Mouse (Mus musculus): ENCODE measurements around the gene Tmem40. TPM values are rescaled to one million over a fixed set of nuclear protein-coding genes. Genes with fewer than 3 reads are reported as not detected.
A peak's percentile ranks its signal among the peaks of the same experiment; 100 is the strongest.

Gene Tmem40
- total and polyA plus RNA-seq, 2 experiments: not detected

DNA sequence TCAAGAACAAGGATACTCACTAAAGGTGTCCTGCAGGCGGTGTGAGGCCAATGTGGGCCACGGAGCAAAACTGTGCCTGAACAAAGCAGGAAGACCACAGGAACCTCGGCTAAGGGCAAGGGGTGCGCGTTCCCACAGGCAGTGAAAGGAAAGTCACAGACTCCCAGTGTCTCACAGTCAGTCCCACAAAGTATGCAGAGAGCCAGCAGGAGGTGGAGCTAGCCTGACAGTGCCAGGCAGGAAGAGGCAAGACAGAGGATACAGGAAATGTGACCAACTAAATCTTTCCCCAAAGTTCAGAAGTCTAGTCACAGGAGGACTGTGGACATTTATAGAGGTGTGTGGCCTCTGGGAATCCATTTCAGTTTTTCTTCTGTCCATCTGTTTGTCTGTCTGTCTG is 59.3 kb downstream of the Tmem40 start:
- WGBS: 80% methylated on average over 5 of the region's 5 CpGs
- no peak for DNase-seq (ENCODE audit: extremely low read depth, low read depth, low spot score)
- no peak for TF ChIP-seq POLR2A (IDR thresholded peaks at IDR 0.05; ENCODE audit: extremely low read depth, insufficient read depth, low read length)
- TF ChIP-seq CTCF (IDR thresholded peaks at IDR 0.05; ENCODE audit: low read depth, low read length): no peak
- no peak overlapping the region for H3K9ac ChIP-seq (ENCODE audit: low read depth, low read length)
- H3K4me3 ChIP-seq (ENCODE audit: insufficient read depth, low read depth, low read length): no peak overlapping the region
- no peak overlapping the region for H3K27ac ChIP-seq (replicated peaks; ENCODE audit: insufficient read depth, low read depth, low read length)
- no peaks in the 10 kb centered on the region for H3K79me2 ChIP-seq (ENCODE audit: control insufficient read depth, insufficient read depth, low read length)
- H3K36me3 ChIP-seq (ENCODE audit: control insufficient read depth, insufficient read depth, low read length): no peaks in the 10 kb centered on the region
- H3K27me3 ChIP-seq (ENCODE audit: control insufficient read depth, insufficient read depth, low read length): no peaks in the 10 kb centered on the region
- no peaks in the 10 kb centered on the region for H3K4me1 ChIP-seq (ENCODE audit: control insufficient read depth, insufficient read depth, low read length)

DNA sequence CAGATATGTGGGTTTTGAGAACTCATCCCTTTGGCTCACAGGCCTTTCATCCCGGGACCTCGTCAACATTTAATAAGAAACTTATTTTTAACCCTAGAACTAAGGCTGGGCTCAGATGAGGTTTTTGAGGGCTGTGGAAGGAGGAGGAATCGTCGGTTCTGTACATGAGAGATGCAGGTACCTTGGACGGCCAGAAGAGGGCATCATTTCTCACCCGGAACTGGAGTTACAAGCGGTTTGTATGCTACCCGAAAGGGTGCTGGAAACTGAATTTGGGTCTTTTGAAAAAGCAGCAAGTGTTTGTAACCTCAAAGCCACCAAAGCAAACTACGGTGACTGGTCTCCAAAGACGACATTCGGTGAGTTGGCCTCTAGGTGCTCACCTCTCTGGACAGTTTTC is 60.9 kb downstream of the Tmem40 start:
- 68% methylated on average over 11 of the region's 11 CpGs for WGBS
- H3K27me3 ChIP-seq (ENCODE audit: control insufficient read depth, insufficient read depth, low read length): no peaks in the 10 kb centered on the region
- H3K9ac ChIP-seq (ENCODE audit: low read depth, low read length): no peak overlapping the region
- H3K27ac ChIP-seq (replicated peaks; ENCODE audit: insufficient read depth, low read depth, low read length): no peak overlapping the region
- no peaks in the 10 kb centered on the region for H3K79me2 ChIP-seq (ENCODE audit: control insufficient read depth, insufficient read depth, low read length)
- no peak overlapping the region for H3K4me3 ChIP-seq (ENCODE audit: insufficient read depth, low read depth, low read length)
- H3K36me3 ChIP-seq (ENCODE audit: control insufficient read depth, insufficient read depth, low read length): no peaks in the 10 kb centered on the region
- TF ChIP-seq POLR2A (IDR thresholded peaks at IDR 0.05; ENCODE audit: extremely low read depth, insufficient read depth, low read length) (no peak), CTCF (IDR thresholded peaks at IDR 0.05; ENCODE audit: low read depth, low read length) (peak; percentile 32; the same call in 1 of the 2 replicates)
- no peak for DNase-seq (ENCODE audit: extremely low read depth, low read depth, low spot score)
- H3K4me1 ChIP-seq (ENCODE audit: control insufficient read depth, insufficient read depth, low read length): no peaks in the 10 kb centered on the region

DNA sequence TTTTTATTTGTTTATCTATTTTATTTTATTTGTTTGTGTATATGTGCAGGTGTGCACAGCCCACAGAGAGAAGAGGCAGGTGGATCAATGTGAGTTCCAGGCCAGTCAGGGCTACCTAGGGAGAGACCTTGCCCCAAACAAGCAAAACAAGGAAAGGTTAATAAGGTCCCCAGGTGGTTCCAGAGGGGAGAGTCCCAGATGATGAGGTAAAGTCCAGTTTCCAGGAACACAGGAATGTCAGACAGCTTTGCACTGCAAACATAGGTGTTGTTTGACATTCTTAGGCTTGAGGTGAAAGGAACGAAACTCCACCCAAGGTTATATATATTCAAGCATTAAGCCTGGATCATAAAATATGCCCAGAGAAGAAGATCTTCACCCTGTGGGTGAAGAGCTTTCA is 61.4 kb downstream of the Tmem40 start:
- Histone ChIP-seq H3K27ac (replicated peaks; ENCODE audit: insufficient read depth, low read depth, low read length) (no peak overlapping the region), H3K4me1 (ENCODE audit: control insufficient read depth, insufficient read depth, low read length) (no peaks in the 10 kb centered on the region), H3K4me3 (ENCODE audit: insufficient read depth, low read depth, low read length) (no peak overlapping the region), H3K79me2 (ENCODE audit: control insufficient read depth, insufficient read depth, low read length) (no peaks in the 10 kb centered on the region), H3K36me3 (ENCODE audit: control insufficient read depth, insufficient read depth, low read length) (no peaks in the 10 kb centered on the region), H3K27me3 (ENCODE audit: control insufficient read depth, insufficient read depth, low read length) (no peaks in the 10 kb centered on the region), H3K9ac (ENCODE audit: low read depth, low read length) (no peak overlapping the region)
- no peak for DNase-seq (ENCODE audit: extremely low read depth, low read depth, low spot score)
- WGBS: 51% methylated on average over 1 of the region's 1 CpGs
- TF ChIP-seq CTCF (IDR thresholded peaks at IDR 0.05; ENCODE audit: low read depth, low read length): no peak
- TF ChIP-seq POLR2A (IDR thresholded peaks at IDR 0.05; ENCODE audit: extremely low read depth, insufficient read depth, low read length): no peak

- Histone ChIP-seq H3K4me3 (ENCODE audit: insufficient read depth, low read depth, low read length) (no peak overlapping the region), H3K79me2 (ENCODE audit: control insufficient read depth, insufficient read depth, low read length) (no peaks in the 10 kb centered on the region), H3K36me3 (ENCODE audit: control insufficient read depth, insufficient read depth, low read length) (no peaks in the 10 kb centered on the region), H3K9ac (ENCODE audit: low read depth, low read length) (no peak overlapping the region), H3K27ac (replicated peaks; ENCODE audit: insufficient read depth, low read depth, low read length) (no peak overlapping the region), H3K4me1 (ENCODE audit: control insufficient read depth, insufficient read depth, low read length) (no peaks in the 10 kb centered on the region), H3K27me3 (ENCODE audit: control insufficient read depth, insufficient read depth, low read length) (no peaks in the 10 kb centered on the region)
- 56% methylated on average over 4 of the region's 4 CpGs for WGBS
- peak; percentile 58 for DNase-seq (ENCODE audit: extremely low read depth, low read depth, low spot score)
- no peak for TF ChIP-seq POLR2A (IDR thresholded peaks at IDR 0.05; ENCODE audit: extremely low read depth, insufficient read depth, low read length)
- TF ChIP-seq CTCF (IDR thresholded peaks at IDR 0.05; ENCODE audit: low read depth, low read length): peak; percentile 59; the same call in 1 of the 2 replicates
Observed at GRCm38 (mm10) chr6:115698699-115699098, 63.5 kb downstream of the Tmem40 start.

GRCm38 (mm10) chr6:115697739-115698558 is 64.3 kb downstream of the Tmem40 start:
- peak; percentile 7 for DNase-seq (ENCODE audit: extremely low read depth, low read depth, low spot score)
- Histone ChIP-seq H3K36me3 (ENCODE audit: control insufficient read depth, insufficient read depth, low read length) (no peaks in the 10 kb centered on the region), H3K4me3 (ENCODE audit: insufficient read depth, low read depth, low read length) (no peak overlapping the region), H3K4me1 (ENCODE audit: control insufficient read depth, insufficient read depth, low read length) (no peaks in the 10 kb centered on the region), H3K27me3 (ENCODE audit: control insufficient read depth, insufficient read depth, low read length) (no peaks in the 10 kb centered on the region), H3K79me2 (ENCODE audit: control insufficient read depth, insufficient read depth, low read length) (no peaks in the 10 kb centered on the region), H3K9ac (ENCODE audit: low read depth, low read length) (no peak overlapping the region), H3K27ac (replicated peaks; ENCODE audit: insufficient read depth, low read depth, low read length) (no peak overlapping the region)
- WGBS: 79% methylated on average over 17 of the region's 17 CpGs
- TF ChIP-seq POLR2A (IDR thresholded peaks at IDR 0.05; ENCODE audit: extremely low read depth, insufficient read depth, low read length) (no peak), CTCF (IDR thresholded peaks at IDR 0.05; ENCODE audit: low read depth, low read length) (no peak)

GRCm38 (mm10) chr6:115696707-115697215 is 65.4 kb downstream of the Tmem40 start:
- 97% methylated on average over 7 of the region's 7 CpGs for WGBS
- Histone ChIP-seq H3K27ac (replicated peaks; ENCODE audit: insufficient read depth, low read depth, low read length) (no peak overlapping the region), H3K36me3 (ENCODE audit: control insufficient read depth, insufficient read depth, low read length) (no peaks in the 10 kb centered on the region), H3K27me3 (ENCODE audit: control insufficient read depth, insufficient read depth, low read length) (no peaks in the 10 kb centered on the region), H3K4me1 (ENCODE audit: control insufficient read depth, insufficient read depth, low read length) (no peaks in the 10 kb centered on the region), H3K9ac (ENCODE audit: low read depth, low read length) (no peak overlapping the region), H3K79me2 (ENCODE audit: control insufficient read depth, insufficient read depth, low read length) (no peaks in the 10 kb centered on the region), H3K4me3 (ENCODE audit: insufficient read depth, low read depth, low read length) (no peak overlapping the region)
- DNase-seq (ENCODE audit: extremely low read depth, low read depth, low spot score): no peak
- TF ChIP-seq POLR2A (IDR thresholded peaks at IDR 0.05; ENCODE audit: extremely low read depth, insufficient read depth, low read length) (no peak), CTCF (IDR thresholded peaks at IDR 0.05; ENCODE audit: low read depth, low read length) (no peak)
